Mouse (Mus musculus): ENCODE data around the gene Myzap. TPM values are rescaled to one million over a fixed set of nuclear protein-coding genes. Genes with fewer than 3 reads are reported as not detected.
A peak's percentile ranks its signal among the peaks of the same experiment; 100 is the strongest.

Gene Myzap
- polyA plus RNA-seq, 1 experiment: 8.7 TPM

- Histone ChIP-seq H3K4me3 (replicated peaks; ENCODE audit: control insufficient read depth, low read depth, low read length) (no peak overlapping the region), H3K4me1 (ENCODE audit: control insufficient read depth, insufficient read depth, low read length) (no peaks in the 10 kb centered on the region; the same call in 1 of the 2 replicates), H3K27ac (ENCODE audit: control insufficient read depth, insufficient read depth, low read depth, low read length, poor library complexity) (no peak overlapping the region)
- WGBS: 33% methylated on average over 6 of the region's 6 CpGs
- TF ChIP-seq CTCF (IDR thresholded peaks at IDR 0.05; ENCODE audit: control insufficient read depth, insufficient read depth, low read length): no peak; the same call in 1 of the 2 replicates
- no peak for TF ChIP-seq POLR2A (IDR thresholded peaks at IDR 0.05; ENCODE audit: borderline replicate concordance, control insufficient read depth, low read depth, low read length)
Measured at GRCm38 (mm10) chr9:71592577-71593285, 571 bp upstream of the Myzap start.

GRCm38 (mm10) chr9:71591106-71591505, 1.1 kb downstream of the Myzap start:
- TF ChIP-seq CTCF (IDR thresholded peaks at IDR 0.05; ENCODE audit: control insufficient read depth, insufficient read depth, low read length) (no peak), POLR2A (IDR thresholded peaks at IDR 0.05; ENCODE audit: borderline replicate concordance, control insufficient read depth, low read depth, low read length) (no peak)
- 73% methylated on average over 5 of the region's 5 CpGs for WGBS
- Histone ChIP-seq H3K4me3 (replicated peaks; ENCODE audit: control insufficient read depth, low read depth, low read length) (peak overlapping the region; percentile 19), H3K27ac (ENCODE audit: control insufficient read depth, insufficient read depth, low read depth, low read length, poor library complexity) (no peak overlapping the region), H3K4me1 (ENCODE audit: control insufficient read depth, insufficient read depth, low read length) (no peaks in the 10 kb centered on the region; the same call in 1 of the 2 replicates)

DNA sequence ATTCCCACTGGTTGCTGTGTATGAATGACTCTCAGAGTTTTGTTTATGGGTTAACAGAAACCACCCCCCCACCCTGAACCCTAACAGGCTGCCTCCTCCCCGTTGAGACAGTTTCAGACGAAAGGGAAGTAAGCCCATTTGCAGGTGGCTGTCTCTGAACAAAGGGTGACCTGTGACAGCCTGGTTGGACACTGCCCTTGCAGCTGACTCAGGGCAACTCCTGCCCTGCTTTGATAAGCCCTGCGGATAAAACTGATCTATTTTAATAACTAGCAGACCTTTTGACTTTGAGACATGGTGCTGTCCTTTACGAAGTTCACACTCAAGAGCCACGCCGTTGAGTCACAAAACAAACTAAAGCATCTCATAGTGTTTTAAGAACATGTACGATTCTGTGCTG, 2.4 kb downstream of the Myzap start:
- H3K27ac ChIP-seq (ENCODE audit: control insufficient read depth, insufficient read depth, low read depth, low read length, poor library complexity): no peak overlapping the region
- no peak overlapping the region for H3K4me3 ChIP-seq (replicated peaks; ENCODE audit: control insufficient read depth, low read depth, low read length)
- WGBS: 38% methylated on average over 7 of the region's 7 CpGs
- TF ChIP-seq CTCF (IDR thresholded peaks at IDR 0.05; ENCODE audit: control insufficient read depth, insufficient read depth, low read length): no peak
- TF ChIP-seq POLR2A (IDR thresholded peaks at IDR 0.05; ENCODE audit: borderline replicate concordance, control insufficient read depth, low read depth, low read length): no peak
- H3K4me1 ChIP-seq (ENCODE audit: control insufficient read depth, insufficient read depth, low read length): no peaks in the 10 kb centered on the region; the same call in 1 of the 2 replicates

DNA sequence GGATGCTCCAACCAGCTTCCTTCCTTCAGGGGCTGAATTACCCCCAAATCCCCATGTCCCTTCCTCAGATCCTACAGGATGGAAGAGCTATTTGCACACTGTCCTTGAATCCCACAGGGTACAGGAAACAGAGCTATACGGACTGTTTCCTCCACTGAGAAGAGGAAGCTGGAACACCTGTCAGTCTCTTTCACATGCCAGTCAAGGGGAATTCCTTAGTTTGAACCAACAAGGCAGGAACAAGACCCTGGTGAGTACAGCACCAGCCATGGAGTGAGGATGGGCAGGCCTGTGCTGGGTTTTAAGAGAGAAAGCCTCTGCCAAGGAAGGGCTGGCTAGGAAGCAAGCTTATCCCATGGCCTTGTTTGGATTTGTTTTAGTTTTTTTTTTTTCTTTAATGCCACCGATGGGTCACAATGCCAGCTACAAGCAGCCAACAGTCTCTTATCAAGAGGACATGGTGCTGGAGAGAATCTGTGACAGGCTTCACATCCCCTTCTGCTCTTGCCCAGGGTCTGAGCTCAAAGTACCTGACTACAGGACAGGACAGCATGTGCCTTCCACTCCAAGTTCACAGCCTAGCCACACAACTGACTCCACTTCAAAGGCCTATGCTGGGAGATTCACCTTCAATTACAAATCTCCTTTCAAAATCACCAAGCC, 3.1 kb downstream of the Myzap start:
- Histone ChIP-seq H3K4me3 (replicated peaks; ENCODE audit: control insufficient read depth, low read depth, low read length) (no peak overlapping the region), H3K4me1 (ENCODE audit: control insufficient read depth, insufficient read depth, low read length) (no peaks in the 10 kb centered on the region; the same call in 1 of the 2 replicates), H3K27ac (ENCODE audit: control insufficient read depth, insufficient read depth, low read depth, low read length, poor library complexity) (no peak overlapping the region)
- TF ChIP-seq CTCF (IDR thresholded peaks at IDR 0.05; ENCODE audit: control insufficient read depth, insufficient read depth, low read length) (no peak), POLR2A (IDR thresholded peaks at IDR 0.05; ENCODE audit: borderline replicate concordance, control insufficient read depth, low read depth, low read length) (no peak)
- WGBS: 36% methylated on average over 2 of the region's 2 CpGs

DNA sequence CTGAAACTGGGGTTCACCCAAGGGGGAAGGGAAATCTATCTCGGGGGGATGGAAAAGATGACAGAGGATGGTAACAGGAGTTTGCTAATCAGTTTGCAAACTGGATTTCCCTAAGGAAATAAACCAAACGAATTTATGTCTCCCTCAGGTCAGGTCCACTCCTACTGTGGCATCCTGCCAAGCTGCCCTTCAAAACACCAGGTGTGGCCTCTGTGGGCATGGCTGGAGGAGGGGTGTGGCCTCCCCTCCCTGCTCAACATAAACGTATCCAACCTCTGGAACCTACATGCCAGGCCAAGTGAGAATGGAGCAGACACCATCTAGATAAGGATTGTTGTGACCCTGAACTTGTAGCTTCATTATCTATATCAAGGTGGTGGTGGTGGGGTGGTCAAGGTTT, 5.8 kb downstream of the Myzap start:
- 57% methylated on average over 3 of the region's 3 CpGs for WGBS
- TF ChIP-seq POLR2A (IDR thresholded peaks at IDR 0.05; ENCODE audit: borderline replicate concordance, control insufficient read depth, low read depth, low read length) (no peak), CTCF (IDR thresholded peaks at IDR 0.05; ENCODE audit: control insufficient read depth, insufficient read depth, low read length) (no peak)
- no peaks in the 10 kb centered on the region; the same call in 1 of the 2 replicates for H3K4me1 ChIP-seq (ENCODE audit: control insufficient read depth, insufficient read depth, low read length)
- no peak overlapping the region for H3K27ac ChIP-seq (ENCODE audit: control insufficient read depth, insufficient read depth, low read depth, low read length, poor library complexity)
- H3K4me3 ChIP-seq (replicated peaks; ENCODE audit: control insufficient read depth, low read depth, low read length): no peak overlapping the region

GRCm38 (mm10) chr9:71582771-71583170, 9.4 kb downstream of the Myzap start:
- Histone ChIP-seq H3K4me1 (ENCODE audit: control insufficient read depth, insufficient read depth, low read length) (no peaks in the 10 kb centered on the region), H3K27ac (ENCODE audit: control insufficient read depth, insufficient read depth, low read depth, low read length, poor library complexity) (no peak overlapping the region), H3K4me3 (replicated peaks; ENCODE audit: control insufficient read depth, low read depth, low read length) (no peak overlapping the region)
- TF ChIP-seq POLR2A (IDR thresholded peaks at IDR 0.05; ENCODE audit: borderline replicate concordance, control insufficient read depth, low read depth, low read length) (no peak), CTCF (IDR thresholded peaks at IDR 0.05; ENCODE audit: control insufficient read depth, insufficient read depth, low read length) (no peak)
- 71% methylated on average over 1 of the region's 1 CpGs for WGBS

GRCm38 (mm10) chr9:71578896-71579564, 13.1 kb downstream of the Myzap start:
- TF ChIP-seq POLR2A (IDR thresholded peaks at IDR 0.05; ENCODE audit: borderline replicate concordance, control insufficient read depth, low read depth, low read length): no peak
- TF ChIP-seq CTCF (IDR thresholded peaks at IDR 0.05; ENCODE audit: control insufficient read depth, insufficient read depth, low read length): no peak
- 83% methylated on average over 7 of the region's 7 CpGs for WGBS
- Histone ChIP-seq H3K27ac (ENCODE audit: control insufficient read depth, insufficient read depth, low read depth, low read length, poor library complexity) (no peak overlapping the region), H3K4me3 (replicated peaks; ENCODE audit: control insufficient read depth, low read depth, low read length) (no peak overlapping the region), H3K4me1 (ENCODE audit: control insufficient read depth, insufficient read depth, low read length) (no peaks in the 10 kb centered on the region)

DNA sequence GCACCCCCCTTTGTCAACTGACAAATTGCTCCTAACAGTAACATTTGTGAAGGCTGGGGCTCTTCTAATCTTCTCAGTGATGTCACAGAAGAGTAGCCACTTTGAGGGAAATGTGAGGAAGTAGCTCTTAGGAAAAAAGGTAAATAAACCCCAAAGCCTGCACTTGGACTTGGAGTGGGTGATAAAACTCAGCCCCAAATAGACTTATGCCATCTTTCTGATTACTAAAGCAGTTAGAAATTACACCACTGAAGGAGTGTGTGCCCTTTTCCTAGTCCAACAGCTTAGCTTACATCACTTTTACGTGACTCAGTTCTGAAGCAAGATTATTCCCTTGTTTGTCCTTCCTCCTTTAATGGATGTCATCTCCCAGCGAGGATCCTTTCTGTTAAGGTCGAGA, 17.7 kb downstream of the Myzap start:
- 59% methylated on average over 3 of the region's 3 CpGs for WGBS
- H3K27ac ChIP-seq (ENCODE audit: control insufficient read depth, insufficient read depth, low read depth, low read length, poor library complexity): no peak overlapping the region
- H3K4me3 ChIP-seq (replicated peaks; ENCODE audit: control insufficient read depth, low read depth, low read length): no peak overlapping the region
- TF ChIP-seq CTCF (IDR thresholded peaks at IDR 0.05; ENCODE audit: control insufficient read depth, insufficient read depth, low read length) (no peak), POLR2A (IDR thresholded peaks at IDR 0.05; ENCODE audit: borderline replicate concordance, control insufficient read depth, low read depth, low read length) (no peak)
- no peaks in the 10 kb centered on the region for H3K4me1 ChIP-seq (ENCODE audit: control insufficient read depth, insufficient read depth, low read length)

All from bone marrow, adult 2 months (tissue).